Mouse (Mus musculus) adrenal gland, postnatal 25 days (tissue): ENCODE measurements at regions not wholly inside any gene's neighbourhood (a gene's known extent, or its start where the extent isn't known, plus 50 kb on each side); places are given as distances from the start of the nearest gene placed in this dataset.

Experiments
- DNase-seq: peaks from one replicate; pipeline ENCODE4 v3.0.0; 2021; ENCODE audit warnings: mixed read lengths

DNA sequence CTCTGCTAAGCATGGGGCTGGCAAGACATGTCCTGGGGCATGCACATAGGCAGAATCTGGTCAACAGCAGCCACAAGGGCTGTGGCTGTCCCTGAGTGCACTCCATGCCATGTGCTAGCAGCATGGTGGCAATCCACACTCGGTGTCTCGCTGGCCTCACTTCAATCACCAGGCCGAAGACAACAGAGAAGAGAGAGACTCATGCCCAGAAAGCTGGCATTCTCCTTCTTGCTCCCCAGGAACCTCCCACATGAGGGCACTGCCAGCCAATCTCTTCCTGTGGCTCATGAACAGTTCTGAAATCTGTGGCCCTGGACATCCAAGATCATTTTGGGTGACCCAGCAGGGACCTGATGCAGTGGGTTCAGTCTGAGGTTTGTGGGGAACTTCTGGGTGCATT lies 74.5 kb upstream of the Gm26897 start:
- no peak for DNase-seq

DNA sequence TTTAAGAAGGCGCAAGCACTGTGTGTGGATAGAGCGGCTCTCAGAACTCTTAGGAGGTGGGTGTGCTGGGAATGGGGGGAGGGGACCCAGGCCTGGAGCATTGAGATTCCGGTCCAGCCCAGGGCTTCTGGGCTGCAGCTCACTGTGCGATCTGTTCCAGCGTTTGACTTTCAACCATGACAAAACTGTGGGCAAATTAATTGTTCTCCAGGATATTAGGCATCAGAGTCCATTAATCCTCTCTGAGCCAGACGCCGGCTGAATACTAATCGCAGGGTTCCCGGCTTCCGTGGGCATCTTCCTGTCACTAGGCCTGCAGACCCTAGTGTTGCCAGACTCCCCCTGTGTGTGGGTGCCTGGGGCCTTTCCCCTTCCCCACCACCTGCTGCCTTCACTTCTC lies 73.3 kb upstream of the Gm26897 start:
- DNase-seq, result no peak

DNA sequence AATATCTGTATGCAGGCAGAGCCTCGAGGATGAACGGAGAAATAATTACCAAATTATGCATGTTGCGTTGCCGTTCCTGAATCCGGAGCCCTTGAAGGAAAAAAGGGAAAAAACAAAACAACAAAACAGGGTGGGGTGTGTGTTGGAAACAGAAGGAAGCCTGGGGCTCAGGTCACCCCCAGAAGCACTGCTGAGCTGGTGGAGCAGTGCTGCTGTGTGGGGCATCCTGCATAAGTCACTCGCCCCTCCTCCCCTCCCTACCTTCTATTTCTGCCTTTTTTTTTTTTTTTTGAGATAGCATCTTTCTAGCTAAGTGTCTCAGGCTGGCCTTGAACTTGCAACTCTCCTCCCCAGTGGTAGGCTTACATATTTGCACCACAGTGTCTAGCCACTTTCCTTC lies 72.8 kb upstream of the Gm26897 start:
- no peak for DNase-seq

DNA sequence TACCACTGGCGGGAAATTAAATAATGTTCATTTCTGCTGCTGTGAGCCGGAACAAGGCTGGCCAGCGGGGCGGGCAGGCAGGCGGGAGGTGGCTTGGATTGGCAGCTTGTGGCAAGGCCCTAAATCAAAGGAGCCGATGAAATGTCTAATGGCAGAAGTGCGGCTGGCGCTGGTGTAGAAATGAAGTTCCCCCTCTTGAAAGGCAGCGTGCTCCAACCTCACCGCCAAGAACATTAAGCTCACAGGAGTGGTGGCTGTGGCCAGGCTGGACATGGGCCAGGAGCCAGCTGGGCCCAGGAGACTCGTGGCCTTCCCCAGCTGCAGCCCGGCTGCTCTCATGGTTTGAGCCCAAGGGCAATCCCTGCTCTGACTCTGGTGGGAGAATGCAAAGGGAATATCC lies 71.8 kb upstream of the Gm26897 start:
- peak; percentile 63 for DNase-seq

DNA sequence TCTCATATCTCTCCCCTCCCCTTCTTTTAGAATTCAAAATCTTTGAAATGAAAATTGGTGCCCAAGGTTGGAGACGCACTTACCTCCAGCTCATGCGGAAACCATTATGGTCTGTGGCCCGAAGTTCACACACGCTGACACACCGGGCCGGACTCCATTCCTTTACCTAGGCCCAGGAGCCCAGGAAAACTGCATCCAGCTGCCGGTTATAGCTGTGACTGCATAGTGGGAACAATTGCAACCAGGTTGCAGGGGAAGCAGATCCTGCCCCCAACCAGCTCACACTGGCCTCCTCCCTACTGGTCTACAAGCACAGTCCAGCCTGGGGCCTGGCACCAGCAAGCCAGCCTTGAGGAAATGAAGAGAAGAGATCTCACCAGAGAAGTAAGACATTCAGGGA lies 69.9 kb upstream of the Gm26897 start:
- DNase-seq, result no peak

DNA sequence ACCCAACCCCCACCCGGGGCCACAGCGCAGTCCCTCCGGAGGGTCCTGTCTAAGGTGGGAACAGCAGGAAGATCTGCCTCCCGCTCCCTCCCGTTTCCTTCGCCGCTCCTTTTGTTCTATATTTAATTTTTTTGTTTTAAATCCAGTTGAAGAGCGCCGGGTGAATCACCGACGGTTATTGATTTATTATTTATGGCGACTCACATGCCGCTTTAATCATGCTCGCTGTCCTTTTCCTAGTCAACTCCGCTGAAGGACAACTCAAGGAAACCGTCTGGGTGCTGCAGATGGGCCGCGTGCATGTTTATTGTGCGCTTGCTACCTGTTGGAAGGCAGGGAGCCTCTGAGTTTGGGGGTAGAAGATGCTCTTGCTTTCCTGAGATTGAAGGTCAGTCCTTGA lies 68.3 kb upstream of the Gm26897 start:
- peak; percentile 7 for DNase-seq

DNA sequence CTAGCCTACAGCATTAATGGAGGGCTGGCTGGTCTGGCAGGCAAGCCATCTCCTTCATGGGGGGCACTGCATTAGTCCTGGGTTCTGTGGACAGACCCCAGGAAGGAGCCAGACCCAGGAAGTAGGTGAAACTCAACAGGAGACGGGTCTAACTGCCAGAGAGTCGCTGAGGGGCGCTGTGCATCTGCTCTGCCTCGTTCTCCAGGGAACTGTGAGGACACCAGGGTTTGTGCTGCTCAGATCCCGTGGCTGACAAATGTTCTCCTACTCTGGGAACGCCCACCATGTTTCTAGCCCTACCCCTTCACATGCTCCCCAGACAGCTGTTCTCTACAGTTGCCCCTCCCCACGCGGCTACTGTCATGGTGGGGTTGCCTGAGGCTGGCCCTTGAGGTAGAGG lies 67.7 kb upstream of the Gm26897 start:
- DNase-seq, result no peak

DNA sequence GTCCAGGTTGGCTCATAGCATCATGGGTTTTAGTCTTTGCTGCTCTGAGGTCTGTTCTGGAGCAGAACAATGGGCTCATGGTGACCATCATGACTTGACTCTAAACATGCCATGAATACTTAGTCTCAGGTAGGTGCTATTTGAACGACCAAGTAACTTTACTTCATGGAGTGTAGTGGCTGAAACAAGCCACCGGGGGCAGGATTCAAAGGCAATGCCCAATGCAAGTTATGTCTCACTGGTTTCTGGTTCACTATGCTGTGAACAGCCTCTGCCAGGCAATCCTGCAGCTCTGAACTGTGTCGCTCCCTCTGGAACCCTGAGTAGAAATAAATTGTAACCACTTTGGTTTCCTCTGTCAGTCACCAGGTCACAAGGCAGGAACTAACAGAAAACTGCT lies 65.8 kb upstream of the Gm26897 start:
- DNase-seq, result no peak

DNA sequence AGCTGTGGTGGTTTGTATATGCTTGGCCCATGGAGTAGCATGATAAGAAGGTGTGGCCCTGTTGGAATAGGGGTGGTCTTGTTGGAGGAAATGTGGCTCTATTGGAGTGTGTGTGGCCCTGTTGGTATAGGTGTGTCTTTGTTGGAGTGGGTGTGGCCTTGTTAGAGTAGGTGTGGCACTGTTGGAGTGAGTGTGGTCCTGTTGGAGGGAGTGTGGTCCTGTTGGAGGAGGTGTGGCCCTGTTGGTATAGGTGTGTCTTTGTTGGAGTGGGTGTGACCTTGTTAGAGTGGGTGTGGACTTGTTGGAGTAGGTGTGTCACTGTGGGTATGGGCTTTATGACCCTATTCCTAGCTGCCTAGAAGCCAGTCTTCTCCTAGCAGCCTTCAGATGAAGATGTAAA lies 64.6 kb upstream of the Gm26897 start:
- DNase-seq, result no peak

DNA sequence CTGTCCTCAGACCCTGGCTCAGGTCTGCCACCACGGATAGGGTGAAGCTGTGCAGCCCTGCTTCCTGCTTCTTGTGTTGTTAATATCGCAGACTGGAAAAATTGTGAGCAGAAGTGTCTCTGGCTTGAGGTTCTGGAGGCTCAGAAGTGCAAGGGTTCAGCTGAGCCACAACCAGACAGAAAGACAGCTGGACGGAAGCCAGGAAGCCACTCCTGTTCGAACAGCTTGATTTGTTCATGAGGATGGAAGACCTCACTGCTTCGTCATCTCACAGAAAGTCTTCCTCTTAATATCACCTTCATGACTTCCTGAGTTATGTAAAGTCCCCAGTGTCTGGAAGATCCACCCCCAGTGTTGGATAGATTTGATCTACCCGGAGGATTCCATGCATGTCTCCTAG lies 62.0 kb upstream of the Gm26897 start:
- DNase-seq, result no peak

DNA sequence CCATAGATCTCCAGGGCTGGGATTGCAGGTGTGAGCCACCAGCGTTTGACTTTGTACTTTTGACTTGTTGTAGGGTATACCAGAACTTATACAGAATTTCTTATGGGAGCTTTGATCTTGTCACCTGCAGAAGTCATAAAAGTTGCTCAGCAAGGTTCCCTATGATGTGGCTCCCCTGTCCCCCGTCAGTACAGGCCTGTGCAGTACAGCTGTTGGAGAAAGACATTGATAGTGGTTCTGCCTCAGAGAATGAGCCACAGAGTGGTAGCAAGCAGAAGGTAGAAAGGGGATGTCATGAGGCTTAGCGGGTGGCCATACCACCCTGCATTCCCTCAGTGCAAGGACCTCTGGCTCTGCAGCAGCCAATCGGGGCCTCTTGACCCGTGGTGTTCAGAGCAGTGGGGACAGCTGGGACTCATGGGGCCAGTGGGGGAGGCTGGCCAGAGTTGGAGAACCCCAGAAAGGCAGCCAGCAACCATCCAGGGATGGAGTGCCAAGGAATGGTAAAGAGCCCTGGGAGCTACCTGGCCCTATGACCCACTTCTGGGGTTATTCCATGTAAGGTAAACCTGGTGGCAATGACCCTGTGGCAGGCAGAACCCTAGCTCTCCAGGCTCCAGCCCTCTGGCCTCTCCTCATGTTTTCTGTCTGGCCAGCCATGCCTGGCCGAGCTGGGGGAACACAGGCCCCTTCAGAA lies 58.6 kb upstream of the Gm26897 start:
- no peak for DNase-seq

DNA sequence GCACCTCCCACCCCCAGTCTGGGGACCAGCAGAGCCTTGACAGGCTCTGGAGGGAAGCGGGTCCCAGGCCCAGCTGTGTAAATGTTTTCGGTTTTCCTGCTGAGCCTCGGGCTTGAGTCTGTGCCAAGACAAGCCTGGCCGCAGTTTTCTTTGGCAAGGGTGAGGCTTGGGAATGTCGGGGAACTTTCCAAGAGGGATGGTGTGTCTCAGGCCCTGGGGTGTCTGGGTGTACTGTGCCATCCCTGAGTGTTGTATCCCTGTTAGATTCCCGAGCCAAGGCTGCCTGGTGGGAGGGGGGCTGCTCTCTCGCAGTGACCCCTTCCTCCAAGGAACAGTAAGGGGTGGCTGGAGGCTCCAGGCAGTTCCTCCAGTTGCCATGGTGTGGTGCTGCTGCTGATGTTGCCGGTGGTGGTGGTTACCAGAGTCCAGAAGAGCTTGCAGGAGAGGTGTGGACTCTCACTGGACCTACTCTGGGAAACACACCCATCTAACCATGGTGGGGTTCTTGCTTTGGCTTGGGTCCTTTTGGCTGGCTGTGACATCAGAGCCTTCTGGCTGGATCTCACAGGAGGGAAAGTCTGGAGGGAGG lies 58.0 kb upstream of the Gm26897 start:
- DNase-seq, result peak; percentile 57

DNA sequence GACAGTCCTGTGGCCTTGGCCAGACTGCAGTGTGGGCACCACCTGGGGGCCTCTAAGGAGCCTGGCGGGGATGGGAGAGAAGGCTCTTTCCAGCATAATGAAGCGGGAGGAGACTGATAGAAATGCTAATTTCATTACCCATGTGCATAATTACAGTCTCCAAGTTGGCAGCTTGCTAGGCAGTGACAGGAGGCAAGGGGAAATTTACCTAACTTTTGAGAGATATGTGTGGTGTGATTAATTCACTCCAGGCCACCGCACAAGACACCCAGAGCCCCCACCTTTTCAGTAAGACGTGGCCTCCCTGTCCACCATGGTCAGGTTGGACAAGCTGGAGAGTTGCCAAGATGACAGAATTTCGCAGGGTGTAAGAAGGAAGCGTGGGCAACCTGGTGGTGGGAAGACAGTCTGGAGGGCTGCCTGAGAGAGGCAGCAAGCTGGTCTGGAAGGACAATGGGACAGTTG lies 55.8 kb upstream of the Gm26897 start:
- DNase-seq, result no peak

DNA sequence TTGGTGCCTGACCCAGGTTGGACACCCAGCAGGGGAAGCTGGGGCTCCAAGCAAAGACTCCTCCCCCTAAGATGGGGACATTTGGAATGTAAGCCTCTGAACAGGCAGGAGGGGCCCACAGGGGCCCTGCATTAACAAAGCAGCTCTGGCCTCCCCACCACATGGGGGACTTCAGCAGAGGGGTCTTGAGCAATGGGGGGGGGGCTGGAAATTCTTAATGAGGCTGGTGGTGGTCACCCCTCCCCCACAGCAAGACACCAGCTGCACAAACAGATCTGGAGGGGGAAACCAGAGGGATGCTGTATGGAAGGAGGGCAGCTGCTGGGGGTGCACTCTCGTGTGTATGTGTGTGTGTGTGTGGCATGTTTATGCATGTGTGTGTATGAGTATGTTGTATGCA lies 55.2 kb upstream of the Gm26897 start:
- no peak for DNase-seq

DNA sequence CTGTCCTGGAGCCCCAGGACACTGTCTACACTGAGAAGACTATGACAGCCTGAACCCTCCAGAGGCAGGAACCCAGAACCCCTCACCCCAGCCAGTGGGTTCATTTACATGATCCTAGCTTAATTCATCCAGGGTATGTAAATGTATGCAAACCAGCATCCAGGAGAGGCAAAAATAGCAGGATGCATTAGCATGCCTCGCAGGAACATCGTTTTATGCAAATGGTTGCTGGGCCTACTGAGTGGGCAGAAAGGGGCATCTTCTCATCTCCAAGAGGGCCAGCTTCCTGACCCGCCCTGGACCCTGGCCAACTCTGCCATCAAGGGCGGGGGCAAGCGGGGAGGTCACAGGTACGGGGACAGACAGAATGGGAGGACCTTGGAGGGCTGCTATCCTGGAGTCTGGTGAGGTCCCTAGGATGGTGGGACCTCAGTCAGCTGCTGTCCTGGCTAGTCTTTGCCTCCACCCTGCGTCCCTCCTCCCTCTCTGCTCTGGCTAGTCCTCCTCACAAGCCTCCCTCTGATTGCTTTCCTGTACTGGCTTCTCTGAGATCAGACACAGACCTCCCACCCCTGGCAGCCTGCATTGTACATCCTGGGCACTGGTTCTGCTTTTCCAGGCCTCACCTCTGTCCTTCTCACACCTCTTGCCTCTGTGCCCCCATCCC lies 52.2 kb upstream of the Gm26897 start:
- no peak for DNase-seq

DNA sequence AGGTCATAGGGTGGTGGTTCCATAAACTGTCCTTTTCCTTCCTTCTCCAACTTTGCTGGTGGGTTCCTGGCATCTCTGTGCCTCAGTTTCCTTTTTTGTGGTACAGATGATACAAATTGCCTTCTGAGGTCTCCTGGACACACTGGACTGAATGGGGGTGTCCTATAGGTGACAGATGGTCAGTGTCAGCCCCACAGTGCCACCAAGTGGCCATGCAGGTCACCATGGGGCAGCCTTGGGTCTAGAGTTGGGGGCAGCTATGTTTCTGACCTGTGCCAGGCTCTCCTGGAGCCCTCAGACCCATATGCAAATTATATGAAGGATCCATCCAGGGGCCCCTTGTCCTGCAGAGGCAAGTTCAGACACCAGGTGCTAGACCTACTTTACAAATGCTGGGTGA lies 50.8 kb upstream of the Gm26897 start:
- DNase-seq, result peak; percentile 59
